Mouse (Mus musculus) lung, postnatal 0 days (tissue): ENCODE results near the gene Olfr18.

Experiments
- CTCF ChIP-seq: IDR thresholded peaks from 2 replicates; pipeline ENCODE4 v1.5.1; 2016; ENCODE audit warnings: antibody characterized with exemption, mild to moderate bottlenecking
- EP300 ChIP-seq: IDR thresholded peaks from 2 replicates; pipeline ENCODE4 v1.6.1; 2016; ENCODE audit warnings: antibody characterized with exemption, mild to moderate bottlenecking, control low read depth

DNA sequence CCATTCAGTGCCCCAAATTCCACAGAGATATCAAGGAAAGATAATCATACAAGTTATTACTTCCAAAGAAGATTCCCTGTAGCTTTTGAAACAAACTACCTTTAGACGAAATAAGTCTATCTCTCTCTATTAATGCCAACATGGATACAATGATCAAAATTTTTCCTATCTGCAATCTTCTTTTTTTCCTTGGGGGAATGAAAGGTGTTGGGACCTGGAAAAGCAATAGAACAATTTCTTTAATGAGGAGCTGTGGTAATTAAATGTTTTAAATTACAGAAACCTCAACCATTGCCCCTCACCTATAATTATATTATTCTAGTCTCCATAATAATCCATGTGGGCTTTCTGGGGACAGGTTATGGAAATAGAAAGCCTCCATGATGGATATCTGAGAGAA lies 53.8 kb downstream of the Olfr18 start, which contains the start of gene Olfr39:
- TF ChIP-seq CTCF (no peak), EP300 (no peak)
